ENCODE assay signal across 8 mouse cellular contexts in the genomic region with DNA sequence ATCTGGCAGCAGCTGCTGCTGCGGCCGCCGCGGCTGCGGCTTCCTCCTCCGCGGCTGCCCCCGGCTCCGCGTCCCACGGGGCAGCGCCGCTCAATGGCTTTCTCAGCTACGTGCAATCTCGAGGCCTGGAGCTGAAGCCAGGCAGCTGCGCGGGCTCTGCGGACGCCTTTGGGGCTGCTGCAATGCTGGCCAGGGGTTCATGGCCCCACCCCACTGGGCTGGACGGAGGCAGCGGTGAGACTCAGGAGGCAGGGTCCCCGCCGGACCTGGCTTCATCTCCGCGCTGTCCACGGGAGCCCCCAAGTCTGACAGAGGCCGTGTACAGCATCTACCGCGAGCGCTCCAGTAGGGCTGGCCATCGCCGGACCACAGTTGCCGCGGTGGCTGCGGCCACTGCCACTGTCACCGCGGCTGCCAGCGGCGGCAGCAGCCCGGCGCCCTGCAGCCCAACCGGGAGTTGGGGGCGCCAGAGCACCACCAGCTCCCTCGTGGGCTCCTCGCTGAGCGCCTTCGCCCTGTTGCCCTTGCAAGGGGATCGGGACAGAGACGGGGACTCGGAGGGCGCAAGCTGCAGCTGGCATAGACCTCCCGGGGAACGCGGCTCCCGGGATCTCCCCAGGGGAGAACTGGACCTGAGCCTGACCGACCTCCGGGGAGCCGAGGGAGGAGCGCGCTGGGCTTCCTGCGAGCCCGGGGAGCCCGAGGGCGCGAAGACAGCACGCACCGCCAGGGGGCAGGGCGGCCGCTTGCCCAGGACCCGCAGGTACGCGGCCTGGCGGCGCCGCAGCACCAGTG. TPM values are rescaled to one million over a fixed set of nuclear protein-coding genes. Genes with fewer than 3 reads are reported as not detected.
DNase-seq lines count a peak whose midpoint lies in the region; ATAC-seq and TF ChIP-seq lines count a peak whose summit lies in the region.

No protein-coding gene starts in this region.

- TF ChIP-seq CTCF in heart, postnatal 0 days (IDR thresholded peaks at IDR 0.05; ENCODE audit: low read depth): peak; percentile 29; the same call in 1 of the 2 replicates
- TF ChIP-seq CTCF in liver, postnatal 0 days (IDR thresholded peaks at IDR 0.05; ENCODE audit: low read depth): peak; percentile 31

- no peak for TF ChIP-seq EP300 in heart, postnatal 0 days (IDR thresholded peaks at IDR 0.05; ENCODE audit: low read depth)
- no peak for TF ChIP-seq EP300 in liver, postnatal 0 days (IDR thresholded peaks at IDR 0.05; ENCODE audit: low read depth)

- H3K9me3 ChIP-seq in forebrain, embryonic 13.5 days (replicated peaks): no peaks in the 10 kb centered on the region
- no peaks in the 10 kb centered on the region for H3K9me3 ChIP-seq in heart, postnatal 0 days (replicated peaks; ENCODE audit: control insufficient read depth, low read length)
- H3K9me3 ChIP-seq in liver, postnatal 0 days (ENCODE audit: low read length): no peaks in the 10 kb centered on the region

- peak overlapping the region; percentile 74 for H3K9ac ChIP-seq in forebrain, embryonic 13.5 days
- H3K9ac ChIP-seq in heart, postnatal 0 days (replicated peaks; ENCODE audit: low read depth, low read length): no peak overlapping the region
- no peak overlapping the region for H3K9ac ChIP-seq in liver, postnatal 0 days (replicated peaks)

- H3K27me3 ChIP-seq in forebrain, embryonic 13.5 days: peaks cover 25% of the 10 kb centered on the region
- peaks cover 72% of the 10 kb centered on the region for H3K27me3 ChIP-seq in heart, postnatal 0 days (ENCODE audit: control insufficient read depth, insufficient read depth, low read length)
- peaks cover 63% of the 10 kb centered on the region for H3K27me3 ChIP-seq in liver, postnatal 0 days (ENCODE audit: insufficient read depth, low read length)

- H3K27ac ChIP-seq in forebrain, embryonic 13.5 days: no peak overlapping the region
- no peak overlapping the region for H3K27ac ChIP-seq in heart, postnatal 0 days (ENCODE audit: low read depth)
- no peak overlapping the region for H3K27ac ChIP-seq in liver, postnatal 0 days (ENCODE audit: low read depth)

- H3K4me2 ChIP-seq in forebrain, embryonic 13.5 days: peak overlapping the region; percentile 98
- H3K4me2 ChIP-seq in heart, postnatal 0 days (ENCODE audit: low read depth, low read length): peak overlapping the region; percentile 89
- H3K4me2 ChIP-seq in liver, postnatal 0 days (ENCODE audit: low read depth, low read length): peak overlapping the region; percentile 65

- DNase-seq in left cerebral cortex, adult 18-20 months (ENCODE audit: low spot score in 2 of 2): peak; percentile 51 to 61
- DNase-seq in left cerebral cortex, adult 11 months (ENCODE audit: low spot score): no peak
- DNase-seq in heart, postnatal 0 days (ENCODE audit: low spot score): peak; percentile 11
- peak; percentile 64 for DNase-seq in kidney, postnatal 25 days
- peak; percentile 30 for DNase-seq in liver, postnatal 0 days
- DNase-seq in ovary, postnatal 10 days (ENCODE audit: low spot score): peak; percentile 38

- peak overlapping the region; percentile 57 for H3K4me3 ChIP-seq in forebrain, embryonic 13.5 days
- H3K4me3 ChIP-seq in heart, postnatal 0 days (ENCODE audit: low read depth, low read length): peak overlapping the region; percentile 48
- peak overlapping the region; percentile 32 for H3K4me3 ChIP-seq in liver, postnatal 0 days (ENCODE audit: low read depth, low read length)

- no peaks in the 10 kb centered on the region for H3K36me3 ChIP-seq in forebrain, embryonic 13.5 days (ENCODE audit: poor library complexity, severe bottlenecking)
- H3K36me3 ChIP-seq in heart, postnatal 0 days (replicated peaks; ENCODE audit: control insufficient read depth, insufficient read depth, low read length): no peaks in the 10 kb centered on the region
- no peaks in the 10 kb centered on the region for H3K36me3 ChIP-seq in liver, postnatal 0 days (replicated peaks; ENCODE audit: insufficient read depth, low read length)

- ATAC-seq in forebrain, embryonic 13.5 days: peak; percentile 72
- ATAC-seq in heart, postnatal 0 days (ENCODE audit: insufficient read depth, low read depth): peak; percentile 71
- ATAC-seq in liver, postnatal 0 days: no peak
- ATAC-seq in activated CD4-positive, CD25-positive, alpha-beta regulatory T cell, adult 4 months: no peak

- H3K4me1 ChIP-seq in forebrain, embryonic 13.5 days: peaks cover 40% of the 10 kb centered on the region
- H3K4me1 ChIP-seq in heart, postnatal 0 days (ENCODE audit: control insufficient read depth, insufficient read depth): peaks cover 19% of the 10 kb centered on the region; the same call in 1 of the 2 replicates
- peaks cover 5% of the 10 kb centered on the region for H3K4me1 ChIP-seq in liver, postnatal 0 days (ENCODE audit: insufficient read depth)

- 1% methylated on average over 59 of the region's 75 CpGs for WGBS in forebrain, embryonic 13.5 days
- WGBS in heart, postnatal 0 days: under 1% methylated on average over 74 of the region's 75 CpGs
- WGBS in liver, postnatal 0 days (ENCODE audit: insufficient replicate concordance): 3% methylated on average over 40 of the region's 75 CpGs

RNA-seq across cellular contexts. Expression of a gene that starts 14.9 kb away (rescaled TPM):
- 10 to 100 TPM; 16.8 to 18.4 TPM for total RNA-seq in left cerebral cortex, adult 18-20 months (2021)
- polyA plus RNA-seq in forebrain, embryonic 13.5 days (2015; fragmentation: Nextera tagmentation; extraction: Ambion mirVana): 1.3 and 1.5 TPM in 2 replicates
- total RNA-seq in heart, postnatal 0 days (2014; rRNA removed; ENCODE audit: low replicate concordance): 0.19 TPM in 1 of 2 replicates, not detected in the other
- polyA plus RNA-seq in heart, postnatal 0 days (2015; fragmentation: Nextera tagmentation; extraction: Ambion mirVana): not detected in 2 replicates
- not detected in 2 replicates for polyA plus RNA-seq in liver, postnatal 0 days (2015; fragmentation: Nextera tagmentation; extraction: Ambion mirVana)
- not detected for polyA plus RNA-seq in activated CD4-positive, CD25-positive, alpha-beta regulatory T cell, adult 4 months (2017; shearing (Covaris generic))

Comparison
In these comparisons a context has a peak if more than half of its experiments do, and no peak if none do; other contexts are left out.
1. ATAC-seq: peak in forebrain, embryonic 13.5 days (single experiment) and heart, postnatal 0 days (single experiment); none in liver, postnatal 0 days (single experiment) and activated CD4-positive, CD25-positive, alpha-beta regulatory T cell, adult 4 months (single experiment).
2. Peak in every context shown above with its lines, with median percentiles within 50 percentile points of each other: H3K4me2 ChIP-seq and H3K4me3 ChIP-seq.